Mouse (Mus musculus): ENCODE results near the gene Zfp385c.
"Not testable (repeated sequence)": the region's sequence is repeated elsewhere in the genome, so short reads cannot be mapped to it uniquely, and the experiment has no call there.

Gene Zfp385c

GRCm38 (mm10) chr11:100626701-100627195 is 65.5 kb downstream of the Zfp385c start:
- ATAC-seq (ENCODE audit: low TSS enrichment): peak; percentile 72

DNA sequence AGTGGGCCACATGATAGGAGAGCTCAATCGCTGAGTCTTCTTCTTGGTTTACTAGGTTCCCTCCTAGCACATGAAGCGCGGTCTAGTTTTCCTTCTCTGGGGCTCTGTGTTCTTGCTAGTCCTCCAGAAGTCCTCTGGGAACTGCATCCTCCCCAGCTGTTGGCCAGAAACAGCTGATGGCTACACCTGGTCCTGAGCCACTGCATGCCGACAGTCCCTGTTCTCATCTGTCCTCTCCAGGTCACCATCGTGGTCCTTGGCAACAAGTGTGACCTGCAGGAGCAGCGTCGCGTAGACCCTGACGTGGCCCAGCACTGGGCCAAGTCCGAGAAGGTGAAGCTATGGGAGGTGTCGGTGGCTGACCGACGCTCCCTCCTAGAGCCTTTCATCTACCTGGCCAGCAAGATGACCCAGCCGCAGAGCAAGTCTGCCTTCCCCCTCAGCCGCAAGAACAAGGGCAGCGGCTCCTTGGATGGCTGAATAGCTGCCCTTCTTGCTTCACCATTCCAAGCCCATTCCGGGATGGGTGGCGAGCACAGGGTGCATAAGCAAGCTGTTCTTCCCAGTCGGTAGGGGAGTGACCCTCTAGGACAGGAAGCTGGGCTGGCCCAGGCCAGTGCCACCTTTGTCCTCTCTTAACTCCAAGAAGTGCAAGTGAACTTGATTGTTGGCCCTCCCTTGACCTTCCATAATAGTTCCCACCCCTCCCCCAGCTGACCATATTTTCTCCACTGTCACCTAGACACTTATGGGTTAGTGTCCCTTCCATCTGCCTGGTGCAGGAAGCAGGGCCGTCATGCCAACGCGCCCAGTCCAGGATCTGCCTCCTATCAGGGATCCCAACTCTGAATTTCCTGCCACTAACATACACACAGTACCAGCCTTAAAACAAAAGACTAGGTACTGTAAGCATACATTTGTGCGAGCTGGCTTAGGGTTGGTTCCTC is 66.2 kb downstream of the Zfp385c start:
- ATAC-seq (ENCODE audit: low TSS enrichment): no peak

GRCm38 (mm10) chr11:100623867-100624266 is 68.4 kb downstream of the Zfp385c start:
- ATAC-seq (ENCODE audit: low TSS enrichment): no peak

GRCm38 (mm10) chr11:100622714-100623113 is 69.5 kb downstream of the Zfp385c start:
- ATAC-seq (ENCODE audit: low TSS enrichment): peak; percentile 73

- ATAC-seq (ENCODE audit: low TSS enrichment): peak; percentile 42; the same call in 1 of the 2 replicates
Observed at GRCm38 (mm10) chr11:100619982-100620381, 72.3 kb downstream of the Zfp385c start, which contains the start of gene Dnajc7. Gene Dnajc7 (minus strand): TSS chr11:100620168.

DNA sequence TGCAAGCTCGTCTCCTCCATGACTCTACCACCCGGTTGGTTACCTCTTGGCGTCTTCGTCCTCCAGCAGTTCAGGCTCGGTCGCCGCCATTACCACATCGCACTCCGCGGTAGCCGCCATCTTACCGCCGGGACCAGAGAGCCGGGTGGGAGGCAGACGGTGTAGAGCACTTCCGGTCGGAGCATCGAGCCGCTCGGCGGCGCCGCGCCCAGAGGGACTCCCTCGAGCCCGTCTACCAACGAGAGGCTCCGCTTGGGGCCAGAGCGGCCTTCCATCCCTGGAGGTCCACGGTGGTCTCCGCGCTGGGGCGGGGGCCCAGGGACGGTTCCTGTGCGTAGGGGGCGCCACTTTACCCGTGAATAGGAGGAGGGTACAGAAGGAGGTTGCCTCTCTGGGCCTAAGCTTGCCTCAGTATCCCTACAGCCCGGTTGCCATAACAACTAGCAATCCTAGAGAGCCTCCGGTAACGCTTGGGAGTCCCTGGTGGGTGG is 72.7 kb downstream of the Zfp385c start:
- ATAC-seq (ENCODE audit: low TSS enrichment): peak; percentile 90

DNA sequence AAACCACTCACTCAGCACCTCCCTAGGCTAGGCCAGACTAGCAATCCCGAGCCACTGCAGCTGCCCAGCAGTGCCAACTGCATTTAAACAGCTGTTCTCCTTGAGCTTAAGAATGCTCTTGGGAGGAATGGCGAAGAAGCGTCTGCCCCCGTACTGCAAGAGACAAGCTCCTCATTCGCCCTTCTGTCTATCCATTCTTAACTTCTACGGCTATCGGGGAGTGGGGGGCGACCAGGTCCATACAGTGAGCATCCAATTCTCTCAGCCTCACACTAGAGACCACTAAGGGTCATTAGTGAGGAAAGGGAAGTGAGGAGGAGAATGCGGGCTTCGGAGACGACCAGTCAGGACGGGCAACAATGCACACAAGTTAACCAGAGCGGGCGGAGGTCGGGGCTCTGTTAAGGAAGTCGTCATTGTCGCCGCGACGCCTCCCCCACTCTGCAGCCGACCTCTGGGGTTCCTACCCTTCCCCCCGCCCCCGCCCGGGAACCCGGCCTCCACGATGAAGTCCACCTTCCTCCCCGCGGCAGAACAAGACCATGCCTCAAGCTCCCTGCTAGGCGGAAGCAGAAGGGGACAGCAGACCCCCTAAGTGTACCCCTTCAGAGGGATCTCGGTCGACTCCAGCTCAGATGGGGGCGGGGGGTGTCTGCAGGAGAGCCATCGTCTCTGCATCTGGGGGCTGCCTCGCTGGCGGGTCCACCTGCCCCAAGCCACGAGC is 73.3 kb downstream of the Zfp385c start, which contains the start of gene Nkiras2:
Gene Nkiras2 (plus strand): TSS at position 484 of the 724 bp plus-strand sequence.
- ATAC-seq (ENCODE audit: low TSS enrichment): 0 out of 2 replicates have a peak, but pooled peaks have one; percentile 1

DNA sequence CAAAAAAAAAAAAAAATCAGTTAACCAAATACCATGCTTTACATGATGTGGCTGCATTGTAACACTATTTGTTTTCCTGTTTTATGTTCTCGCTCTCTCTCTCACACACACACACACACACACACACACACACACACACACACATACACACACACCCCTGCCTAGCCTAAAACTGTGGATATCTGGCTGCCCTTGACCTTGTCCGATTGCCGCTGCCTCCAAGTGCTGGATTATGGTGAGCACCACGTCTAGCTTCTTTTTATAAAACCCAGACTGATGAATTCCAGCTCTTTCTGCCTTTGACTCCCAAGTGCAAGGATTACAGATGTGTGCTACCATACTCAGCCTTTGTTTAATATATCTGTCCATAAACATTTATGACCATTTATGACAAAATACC is 74.8 kb downstream of the Zfp385c start:
- ATAC-seq (ENCODE audit: low TSS enrichment): no peak

GRCm38 (mm10) chr11:100616836-100617235 is 75.4 kb downstream of the Zfp385c start:
- ATAC-seq (ENCODE audit: low TSS enrichment): not testable (repeated sequence)

DNA sequence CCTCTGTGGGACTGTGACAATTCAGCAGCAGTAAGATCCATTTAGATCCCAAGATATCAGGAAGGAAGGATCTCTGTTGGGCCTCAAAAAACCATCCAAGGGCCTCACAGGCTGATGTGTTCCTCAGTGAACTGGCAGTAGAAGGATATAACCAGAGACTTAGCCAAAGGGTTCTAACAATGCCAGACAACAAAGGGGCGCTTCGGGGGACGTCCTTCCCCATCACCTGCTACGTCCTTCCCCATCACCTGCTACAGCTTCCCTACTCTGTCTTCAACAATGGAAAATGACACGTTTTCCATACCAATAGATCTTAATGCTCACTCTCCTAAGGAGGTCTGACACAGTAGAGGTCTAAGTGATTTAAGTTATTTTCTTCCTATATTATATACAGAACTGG is 75.9 kb downstream of the Zfp385c start:
- no peak for ATAC-seq (ENCODE audit: low TSS enrichment)

- ATAC-seq (ENCODE audit: low TSS enrichment): no peak
Observed at GRCm38 (mm10) chr11:100613241-100613640, 79.0 kb downstream of the Zfp385c start.

GRCm38 (mm10) chr11:100611627-100612026 is 80.6 kb downstream of the Zfp385c start:
- ATAC-seq (ENCODE audit: low TSS enrichment): no peak

DNA sequence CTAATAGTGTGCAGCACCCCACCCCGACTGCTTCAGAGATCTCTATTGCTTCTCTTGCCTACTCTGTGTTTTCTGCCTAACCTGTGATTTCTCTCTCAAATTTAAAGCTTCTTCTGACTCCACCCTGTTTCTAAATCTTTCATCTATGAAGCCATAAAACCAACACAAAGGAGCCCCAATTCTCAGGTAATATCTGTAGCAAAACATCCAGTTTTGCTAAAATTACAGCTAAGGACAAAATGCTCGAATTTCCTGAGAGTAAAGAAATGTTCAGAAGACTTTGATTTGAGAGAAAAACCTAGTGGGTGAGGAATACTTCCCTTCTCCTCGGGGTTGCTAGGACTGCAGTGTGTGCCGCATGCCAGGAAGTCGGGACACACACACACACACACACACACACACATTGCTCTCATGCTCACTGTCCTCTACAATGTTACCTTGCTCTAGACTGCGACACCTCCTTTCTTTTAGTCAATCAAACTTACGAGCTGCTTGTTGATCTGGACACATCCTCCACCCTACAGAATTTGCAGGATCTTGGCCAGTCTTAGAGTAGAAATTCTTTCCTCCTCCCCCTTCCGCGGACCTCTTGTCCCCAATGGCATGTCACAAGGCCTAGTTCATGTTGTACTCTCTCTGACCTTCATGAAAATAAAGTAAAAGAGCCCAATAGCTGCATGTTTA is 82.1 kb downstream of the Zfp385c start:
- ATAC-seq (ENCODE audit: low TSS enrichment): no peak

DNA sequence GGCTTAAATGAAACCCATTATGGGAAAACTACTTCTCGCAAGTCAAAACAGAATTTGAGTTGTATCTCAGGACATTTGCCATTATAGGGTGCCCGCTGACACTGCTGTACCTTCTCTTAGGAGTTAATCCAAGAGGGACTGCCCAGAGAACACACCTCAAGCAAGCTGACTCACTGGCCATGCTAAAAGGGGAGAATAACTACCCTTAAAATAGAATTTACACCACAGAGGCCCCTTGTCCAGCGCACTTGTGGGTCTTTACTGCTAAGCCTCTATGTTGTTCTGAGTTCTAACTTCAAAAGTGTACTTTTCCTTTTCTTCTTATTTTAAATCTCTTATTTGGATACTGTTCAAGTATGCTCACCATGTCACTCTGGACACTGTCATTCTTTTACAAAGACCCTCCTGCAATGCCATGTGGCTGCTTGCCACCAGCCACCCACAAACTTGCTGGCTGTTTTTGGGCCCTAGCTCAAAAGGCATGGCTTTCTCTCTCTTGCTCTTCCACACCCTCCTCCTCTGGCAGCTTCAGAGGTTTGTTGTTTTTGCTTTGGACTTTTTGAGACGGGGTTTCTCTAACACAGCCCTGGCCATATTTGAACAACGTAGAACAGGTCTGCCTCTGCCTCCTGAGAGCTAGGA is 82.8 kb downstream of the Zfp385c start:
- ATAC-seq (ENCODE audit: low TSS enrichment): no peak

DNA sequence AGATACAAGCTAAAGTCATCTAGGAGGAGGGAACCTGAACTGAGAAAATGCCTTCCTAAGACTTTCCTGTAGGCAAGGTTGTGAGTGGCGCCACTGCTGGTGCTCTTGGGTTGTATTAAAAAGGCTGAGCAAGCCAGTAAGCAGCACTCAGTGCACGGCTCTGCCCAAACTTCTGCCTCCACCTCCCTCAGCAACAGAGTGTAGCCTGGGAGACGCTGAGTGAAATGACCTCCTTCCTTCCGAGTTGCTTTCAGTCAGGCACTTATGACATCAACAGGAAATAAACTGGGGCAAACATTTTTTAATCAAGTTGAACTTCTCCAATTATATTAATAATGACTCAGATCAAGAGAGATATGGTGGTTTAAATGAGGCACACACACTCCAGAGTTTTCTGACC is 83.5 kb downstream of the Zfp385c start:
- no peak for ATAC-seq (ENCODE audit: low TSS enrichment)

DNA sequence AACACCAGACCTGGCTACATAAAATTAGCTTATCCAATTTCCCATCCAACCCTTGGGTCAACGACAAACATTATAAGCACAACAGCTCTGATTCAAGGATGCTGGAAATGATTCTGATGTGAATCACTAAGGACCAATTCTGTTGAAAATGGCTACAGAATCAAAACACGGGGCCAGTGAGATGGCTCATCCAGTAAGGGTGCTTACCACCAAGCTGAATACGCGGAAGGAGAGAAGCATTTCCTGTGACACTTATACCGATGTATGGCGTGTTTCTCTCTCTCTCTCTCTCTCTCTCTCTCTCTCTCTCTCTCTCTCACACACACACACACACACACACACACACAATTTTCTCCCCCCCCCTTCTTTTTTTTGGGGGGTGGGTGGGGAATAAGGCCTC is 85.1 kb downstream of the Zfp385c start:
- no peak for ATAC-seq (ENCODE audit: low TSS enrichment)

- ATAC-seq (ENCODE audit: low TSS enrichment): no peak
Observed at GRCm38 (mm10) chr11:100605451-100605850, 86.8 kb downstream of the Zfp385c start.

GRCm38 (mm10) chr11:100604321-100605005 is 87.8 kb downstream of the Zfp385c start:
- ATAC-seq (ENCODE audit: low TSS enrichment): peak; percentile 44; the same call in 1 of the 2 replicates

- peak; percentile 52; the same call in 1 of the 2 replicates for ATAC-seq (ENCODE audit: low TSS enrichment)
Observed at GRCm38 (mm10) chr11:100603813-100604212, 88.4 kb downstream of the Zfp385c start.

DNA sequence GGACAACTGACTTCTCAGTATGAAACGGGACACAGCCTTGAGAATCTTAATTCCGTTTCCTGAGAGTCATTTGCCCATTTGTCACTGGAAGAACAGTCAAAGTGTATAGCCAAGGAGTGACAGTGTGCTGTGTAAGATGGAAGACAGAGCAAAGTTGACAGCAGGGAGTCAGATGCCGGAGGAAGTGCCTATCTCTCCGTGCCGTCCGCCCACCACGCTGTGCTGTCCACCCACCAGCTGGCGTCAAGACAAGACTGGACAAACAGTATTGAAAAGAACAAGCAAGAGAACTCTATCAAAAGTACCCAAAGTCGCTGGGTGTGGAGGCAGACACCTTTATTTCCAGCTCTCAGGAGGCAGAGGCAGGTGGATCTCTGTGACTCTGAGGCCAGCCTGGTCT is 89.1 kb downstream of the Zfp385c start:
- no peak for ATAC-seq (ENCODE audit: low TSS enrichment)

Data from frontal cortex, adult (tissue).